Mouse (Mus musculus) heart, postnatal 4 days (tissue): ENCODE measurements around the gene Ptrhd1. TPM values are rescaled to one million over a fixed set of nuclear protein-coding genes. Genes with fewer than 3 reads are reported as not detected.

Experiments
- DNase-seq: peaks from one replicate; pipeline ENCODE4 v3.0.0; 2021
- total RNA-seq, 2 experiments: library from RNA; stranded (reverse); gene quantifications; 2 replicates each; pipeline ENCODE4 v1.2.3; 2021

Gene Ptrhd1
- total RNA-seq, 2 experiments from 2014 or later = 5.5 to 5.6 TPM

DNA sequence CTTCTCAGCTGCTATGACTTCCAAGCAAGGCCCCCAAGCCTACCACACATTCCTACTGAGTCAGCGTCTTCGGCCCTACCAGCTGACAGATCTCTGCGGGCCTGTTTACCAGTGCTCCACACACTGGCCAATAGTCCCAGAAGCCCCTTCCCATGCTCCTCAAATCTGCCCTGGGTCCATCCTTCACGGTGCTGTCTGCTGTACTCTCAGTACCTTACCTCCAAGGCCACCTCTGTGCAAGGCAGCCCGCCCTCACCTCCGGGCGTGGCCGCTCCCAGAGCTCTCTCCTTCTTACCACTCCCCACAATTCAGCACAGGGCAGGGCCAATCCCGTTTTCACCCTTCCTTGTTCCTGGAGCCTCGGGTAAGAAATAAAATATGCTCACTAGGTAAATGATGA, 11.9 kb downstream of the Ptrhd1 start:
- DNase-seq = no peak

DNA sequence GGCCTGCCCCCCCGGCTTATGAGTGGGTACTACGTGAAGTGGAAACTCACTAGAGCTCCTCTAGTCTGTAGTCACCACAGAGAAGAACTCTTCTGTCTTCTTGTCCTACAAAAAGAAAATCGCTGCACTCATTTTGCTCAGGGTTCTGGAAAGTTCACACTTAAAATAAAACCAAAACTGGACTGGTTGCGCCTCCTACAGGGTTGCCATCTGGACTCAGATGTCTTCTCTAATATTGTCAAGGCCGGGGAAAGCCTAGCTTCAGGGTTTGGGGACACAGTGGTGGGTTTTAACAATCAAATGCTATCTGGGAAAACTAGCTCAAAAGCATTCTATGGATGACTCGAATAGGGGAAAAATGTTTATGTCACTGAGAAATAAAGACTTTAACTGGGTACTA, 16.0 kb downstream of the Ptrhd1 start:
- DNase-seq = no peak

DNA sequence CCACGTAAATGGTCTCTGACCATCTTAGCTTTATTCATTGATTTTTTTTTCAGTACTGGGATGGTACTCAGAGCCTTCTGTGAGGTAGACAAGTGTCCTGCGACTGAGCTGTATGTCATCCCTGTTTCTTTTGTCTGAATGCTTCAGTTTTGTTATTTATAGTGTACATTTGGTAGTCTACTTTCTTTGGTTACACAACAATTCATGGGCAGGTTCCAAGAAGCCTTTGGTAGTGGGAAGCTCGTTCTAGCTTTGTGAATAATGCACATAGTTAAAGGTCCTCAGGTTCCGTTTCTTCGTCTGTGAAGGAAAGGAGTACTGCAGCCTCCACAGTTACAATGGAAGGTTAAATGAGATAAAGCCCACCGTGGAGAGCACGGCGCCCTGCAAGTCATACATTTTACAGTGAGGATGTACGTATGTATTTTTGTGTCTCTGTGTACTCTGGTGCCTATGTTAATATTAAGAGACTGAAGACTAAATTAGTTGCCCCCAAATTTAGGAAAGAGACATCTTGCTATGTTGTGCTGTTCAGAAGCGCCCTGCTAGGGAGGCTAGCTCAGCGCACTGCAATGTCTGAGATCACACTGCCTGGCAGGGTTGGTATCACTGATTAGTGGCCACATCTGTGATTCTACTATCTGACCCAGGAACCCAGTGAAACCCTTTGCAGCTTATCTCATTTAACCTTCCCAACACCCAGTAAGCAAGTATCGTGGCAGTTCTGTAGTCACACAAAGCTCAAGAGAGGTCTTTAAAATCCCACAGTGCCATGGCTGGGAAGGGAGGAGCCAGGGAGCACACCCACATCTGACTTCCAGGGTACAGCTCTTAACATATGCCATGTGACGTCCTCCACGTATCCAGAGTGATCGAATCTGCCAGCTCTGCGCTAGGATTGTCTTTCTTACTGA, 19.2 kb downstream of the Ptrhd1 start:
- DNase-seq = no peak

DNA sequence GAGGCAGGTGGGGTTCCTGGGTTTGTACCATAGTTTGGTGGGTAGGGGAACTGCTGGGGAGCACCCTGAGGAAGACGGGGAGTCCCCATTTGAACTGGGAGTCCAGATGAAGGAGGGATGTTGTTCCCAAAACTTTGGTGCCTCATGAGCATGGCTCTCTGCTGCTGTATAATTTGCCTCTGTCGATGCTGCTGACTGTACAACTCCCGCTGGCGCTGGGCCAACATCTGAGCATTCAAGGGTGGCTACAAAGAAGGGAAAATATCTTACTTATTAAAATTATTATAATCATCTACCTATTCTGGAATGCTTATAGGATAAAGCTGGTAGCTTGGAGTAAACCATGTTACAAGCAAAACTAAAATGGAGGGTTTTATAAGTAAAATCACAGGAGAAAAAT, 33.9 kb downstream of the Ptrhd1 start:
- peak; percentile 16 for DNase-seq

DNA sequence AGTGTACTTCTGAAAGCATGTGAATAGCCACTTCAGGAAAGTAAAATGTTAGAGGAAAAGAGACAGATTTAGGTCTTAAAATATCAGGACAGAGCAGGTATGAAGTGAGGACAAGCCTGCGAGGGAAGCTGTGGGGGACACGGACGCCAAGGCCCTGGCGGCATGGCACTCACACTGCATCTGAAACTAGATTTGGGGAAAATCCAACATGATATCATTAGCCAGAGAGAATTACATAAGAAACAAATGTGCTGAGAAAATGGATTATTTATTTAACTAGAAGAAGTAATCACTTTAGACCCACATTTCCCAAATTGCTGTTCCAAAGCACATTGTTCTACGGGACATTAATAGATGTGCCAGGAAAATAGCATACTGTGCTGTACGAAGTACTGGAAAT, 37.3 kb downstream of the Ptrhd1 start:
- DNase-seq = no peak

DNA sequence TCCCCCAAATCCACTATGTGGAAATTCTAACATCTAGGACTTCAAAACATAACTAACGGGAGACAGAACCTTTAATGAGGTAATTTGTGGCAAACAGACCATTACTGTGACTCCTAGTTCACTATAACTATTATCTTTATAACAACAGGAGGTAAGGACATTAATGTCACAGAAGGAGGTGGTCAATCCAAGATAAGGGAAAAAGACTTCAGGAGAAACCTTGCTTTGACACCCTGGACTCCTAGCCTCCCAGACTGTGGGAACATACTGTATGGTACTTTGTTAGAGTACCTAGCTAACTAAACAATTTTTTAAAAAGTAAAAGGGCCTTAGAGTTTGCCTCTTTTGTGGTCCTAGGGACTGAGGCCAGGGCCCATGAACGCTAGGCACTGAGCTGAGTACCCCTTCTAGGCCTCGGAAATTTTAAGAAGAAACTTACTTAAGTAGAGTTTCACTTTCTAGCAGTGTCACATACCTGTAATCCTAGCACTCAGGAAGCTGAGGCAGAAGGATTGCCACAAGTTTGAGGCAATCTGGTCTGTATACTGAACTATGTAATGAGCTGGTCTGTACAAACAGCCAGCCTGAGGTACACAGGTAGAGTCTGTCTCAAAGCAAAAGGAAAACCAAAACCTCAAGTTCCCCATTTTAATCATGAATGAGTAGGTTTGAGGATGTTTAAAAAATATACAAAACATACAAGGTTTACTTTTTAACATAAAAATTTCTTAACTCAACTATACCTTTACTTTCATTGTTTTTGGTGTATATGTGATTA, 45.3 kb downstream of the Ptrhd1 start:
- DNase-seq = no peak

DNA sequence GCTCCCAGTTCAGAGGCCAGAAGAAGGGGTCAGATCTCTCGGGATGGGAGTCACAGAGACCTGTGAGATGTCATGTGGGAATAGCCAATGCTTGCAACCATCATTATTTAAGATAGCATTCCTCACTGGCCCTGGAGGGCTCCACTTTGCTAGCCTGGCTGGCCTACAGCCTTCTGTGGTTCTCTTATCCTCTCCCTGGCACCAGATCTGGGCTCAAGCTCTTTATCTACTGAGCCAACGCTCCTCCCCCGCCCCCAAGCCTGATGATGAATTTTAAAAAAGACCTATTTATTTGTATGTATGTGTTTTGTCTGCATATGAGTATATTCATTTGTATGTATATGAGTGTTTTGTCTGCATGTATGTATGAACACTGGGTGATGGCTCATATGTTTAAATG, 46.1 kb downstream of the Ptrhd1 start:
- DNase-seq = no peak

DNA sequence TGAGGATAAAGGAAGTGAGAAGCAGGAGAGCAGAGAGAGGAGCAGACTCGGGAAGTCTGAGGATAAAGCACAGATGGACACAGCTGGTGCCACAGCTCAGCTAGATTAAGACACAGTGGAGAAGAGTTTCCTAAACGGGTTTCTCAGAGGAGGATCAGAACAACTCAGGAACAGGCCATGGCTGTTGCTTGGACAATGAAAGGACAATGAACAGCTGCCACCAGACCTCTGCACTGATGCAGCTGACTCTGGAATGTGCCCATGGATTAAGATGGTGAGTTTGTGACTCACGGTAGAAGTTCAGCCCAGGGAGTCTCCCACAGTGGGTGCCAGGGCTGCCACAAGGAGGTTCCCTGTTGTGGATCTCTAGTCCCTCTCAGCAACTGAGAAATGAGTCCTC, 51.4 kb downstream of the Ptrhd1 start:
- peak; percentile 37 for DNase-seq

Other genes starting within 250 kb of the Ptrhd1 start
- gene Efr3b, start 195.1 kb upstream of the Ptrhd1 start, total RNA-seq = 1 to 10 TPM; 8.4 to 9.6 TPM
- 1 to 10 TPM; 8.2 to 9.4 TPM for gene Dnajc27, start 151.4 kb upstream of the Ptrhd1 start, total RNA-seq
- gene Adcy3, start 100.9 kb upstream of the Ptrhd1 start, total RNA-seq = 1 to 10 TPM; 5.5 to 5.7 TPM
- gene Cenpo, start 267 bp downstream of the Ptrhd1 start, total RNA-seq = 10 to 100 TPM in 1 of 2 experiments, 1 to 10 TPM in 1; 9.9 to 11.3 TPM
- gene Ncoa1, start 243.2 kb downstream of the Ptrhd1 start, total RNA-seq = 10 to 100 TPM; 39.1 to 40.7 TPM